Mouse (Mus musculus) thymus, postnatal 25 days (tissue): Measurements from ENCODE around the gene Atp5h.

Experiments
- DNase-seq: peaks from one replicate; pipeline ENCODE4 v3.0.0; 2022

Gene Atp5h

GRCm38 (mm10) chr11:115435596-115436337 is 16.0 kb upstream of the Atp5h start:
- no peak for DNase-seq

- DNase-seq = no peak
These were observed 13.6 kb upstream of the Atp5h start for GRCm38 (mm10) chr11:115433342-115433741.

- DNase-seq = no peak
These were observed 13.1 kb upstream of the Atp5h start for GRCm38 (mm10) chr11:115432814-115433213.

GRCm38 (mm10) chr11:115430561-115430960 is 10.8 kb upstream of the Atp5h start:
- DNase-seq = no peak

- no peak for DNase-seq
These were observed 9.5 kb upstream of the Atp5h start for GRCm38 (mm10) chr11:115429307-115429706.

GRCm38 (mm10) chr11:115427482-115428331 is 7.9 kb upstream of the Atp5h start:
- DNase-seq = peak; percentile 85

- peak; percentile 62 for DNase-seq
These were observed 5.9 kb upstream of the Atp5h start for GRCm38 (mm10) chr11:115425671-115426070.

GRCm38 (mm10) chr11:115424666-115425065 is 4.9 kb upstream of the Atp5h start:
- peak; percentile 47 for DNase-seq

- no peak for DNase-seq
These were observed 3.3 kb upstream of the Atp5h start for GRCm38 (mm10) chr11:115423091-115423490.

GRCm38 (mm10) chr11:115421972-115422371 is 2.2 kb upstream of the Atp5h start:
- DNase-seq = peak; percentile 42

- no peak for DNase-seq
These were observed 1.6 kb upstream of the Atp5h start for GRCm38 (mm10) chr11:115421328-115421727.

GRCm38 (mm10) chr11:115420336-115421190 is 801 bp upstream of the Atp5h start:
- peak; percentile 67 for DNase-seq

GRCm38 (mm10) chr11:115409556-115409955 is 10.2 kb downstream of the Atp5h start:
- DNase-seq = no peak

GRCm38 (mm10) chr11:115408266-115408920 is 11.4 kb downstream of the Atp5h start:
- DNase-seq = peak; percentile 80

- peak; percentile 86 for DNase-seq
These were observed 12.8 kb downstream of the Atp5h start for GRCm38 (mm10) chr11:115406858-115407401.

- peak; percentile 44 for DNase-seq
These were observed 14.0 kb downstream of the Atp5h start for GRCm38 (mm10) chr11:115405723-115406122.

GRCm38 (mm10) chr11:115403338-115404124 is 16.2 kb downstream of the Atp5h start, which contains the start of gene Mrpl58:
TSS of gene Mrpl58 (plus strand) at chr11:115403752.
- DNase-seq = peak; percentile 89

- DNase-seq = no peak
These were observed 19.0 kb downstream of the Atp5h start for GRCm38 (mm10) chr11:115400630-115401391.

- no peak for DNase-seq
These were observed 19.6 kb downstream of the Atp5h start for GRCm38 (mm10) chr11:115400126-115400525.

GRCm38 (mm10) chr11:115398085-115398484 is 21.7 kb downstream of the Atp5h start:
- DNase-seq = no peak
